In the genomic region with DNA sequence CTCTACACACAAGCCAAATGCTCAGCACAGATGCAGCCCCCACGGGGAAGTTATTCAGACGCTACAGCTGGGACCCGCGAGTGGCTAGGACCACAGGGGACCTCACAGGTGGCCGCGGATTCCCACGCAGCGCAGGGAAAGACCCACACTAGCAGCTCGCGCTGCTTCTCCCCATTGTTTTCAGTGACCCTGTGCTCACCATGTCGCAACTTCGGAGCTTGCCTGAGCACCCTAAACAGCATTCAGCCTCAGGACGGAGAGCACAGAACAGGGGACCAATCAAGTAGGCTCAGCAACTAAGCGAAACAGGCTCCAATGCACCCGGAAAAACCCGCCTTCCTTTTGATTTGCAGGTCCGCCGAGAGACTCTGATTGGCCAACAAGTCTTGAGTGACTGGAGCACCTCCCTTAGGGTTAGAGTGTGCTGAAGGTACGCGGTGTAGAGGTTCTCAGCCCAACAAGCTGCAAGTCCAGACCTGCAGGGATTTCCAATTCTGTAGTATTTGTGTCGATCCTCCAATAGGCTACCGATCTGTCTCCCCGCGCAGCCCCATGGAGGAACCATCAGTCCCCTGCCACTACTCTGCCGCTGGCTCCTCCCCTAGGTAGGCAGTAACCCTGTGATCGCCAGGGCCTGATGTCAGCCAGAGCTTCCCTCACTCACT, we compare ENCODE assay signal across 7 mouse cellular contexts. TPM values are rescaled to one million over a fixed set of nuclear protein-coding genes. Genes with fewer than 3 reads are reported as not detected.
DNase-seq lines count a peak whose midpoint lies in the region; ATAC-seq lines count a peak whose summit lies in the region.
"Not testable (repeated sequence)": the region's sequence is repeated elsewhere in the genome, so short reads cannot be mapped to it uniquely, and the experiment has no call there.

A gene (minus strand): TSS at position 505 of the 665 bp plus-strand sequence.

- not testable (repeated sequence) for H3K27me3 ChIP-seq in intestine, embryonic 16.5 days (replicated peaks; ENCODE audit: control insufficient read depth, insufficient read depth, low read length); midbrain, embryonic 11.5 days (ENCODE audit: control insufficient read depth, insufficient read depth, low read length)

- peak within 1 kb of the TSS; percentile 71 for H3K4me3 ChIP-seq in intestine, embryonic 16.5 days (ENCODE audit: low read length)
- peak within 1 kb of the TSS; percentile 55 for H3K4me3 ChIP-seq in midbrain, embryonic 11.5 days (ENCODE audit: low read depth, low read length)

- intact Hi-C loops in left cerebral cortex, postnatal 36 days (cut with DNase I), result not testable (repeated sequence)

- peak within 1 kb of the TSS; percentile 88 for H3K27ac ChIP-seq in intestine, embryonic 16.5 days (ENCODE audit: low read length)
- not testable (repeated sequence) for H3K27ac ChIP-seq in midbrain, embryonic 11.5 days (ENCODE audit: low read depth, low read length)

- ATAC-seq in intestine, embryonic 16.5 days, result peak; percentile 98
- ATAC-seq in midbrain, embryonic 11.5 days (ENCODE audit: low FRiP score), result peak; percentile 99

- WGBS in intestine, embryonic 16.5 days, result 0% methylated on average over 24 of the region's 26 CpGs
- WGBS in midbrain, embryonic 11.5 days, result under 1% methylated on average over 24 of the region's 26 CpGs

- not testable (repeated sequence) for H3K4me1 ChIP-seq in intestine, embryonic 16.5 days (ENCODE audit: control insufficient read depth, insufficient read depth, low read length); midbrain, embryonic 11.5 days (ENCODE audit: control insufficient read depth, insufficient read depth, low read length)

- H3K4me2 ChIP-seq in intestine, embryonic 16.5 days (ENCODE audit: low read depth, low read length), result peak within 1 kb of the TSS; percentile 64
- peak within 1 kb of the TSS; percentile 61 for H3K4me2 ChIP-seq in midbrain, embryonic 11.5 days

- not testable (repeated sequence) for H3K9me3 ChIP-seq in intestine, embryonic 16.5 days (ENCODE audit: control insufficient read depth, low read length); midbrain, embryonic 11.5 days (ENCODE audit: control insufficient read depth, low read length)

- DNase-seq in adrenal gland, adult 2 months, result peak; percentile 88
- DNase-seq in embryo, embryonic 9.5 days (ENCODE audit: extremely low spot score), result peak; percentile 77
- DNase-seq in gastrocnemius, postnatal 4 days (ENCODE audit: low spot score in 2 of 2), result peak; percentile 21 to 51
- peak; percentile 70 for DNase-seq in left cerebral cortex, postnatal 36 days (ENCODE audit: low spot score in 2 of 2)
- DNase-seq in midbrain, embryonic 11.5 days (ENCODE audit: low spot score, missing footprints), result peak; percentile 95
- peak; percentile 57 for DNase-seq in skeletal muscle tissue, adult 2 months (ENCODE audit: low read depth, low spot score)

- H3K36me3 ChIP-seq in intestine, embryonic 16.5 days (ENCODE audit: control insufficient read depth, insufficient read depth, low read length); midbrain, embryonic 11.5 days (ENCODE audit: control insufficient read depth, insufficient read depth, low read length): not testable (repeated sequence)

- H3K9ac ChIP-seq in intestine, embryonic 16.5 days (ENCODE audit: low read depth, low read length), result peak within 1 kb of the TSS; percentile 74
- peak within 1 kb of the TSS; percentile 73 for H3K9ac ChIP-seq in midbrain, embryonic 11.5 days (ENCODE audit: low read length)

RNA-seq across cellular contexts. Expression of the gene that starts here (rescaled TPM):
- total RNA-seq in adrenal gland, adult 2 months (2021), result 1 to 10 TPM; 1.6 to 2.1 TPM
- not detected in 2 replicates for polyA plus RNA-seq in adrenal gland, adult 2 months (2012; rRNA removed)
- total RNA-seq in gastrocnemius, postnatal 4 days (2021), result under 1 TPM; 0.62 to 0.71 TPM
- 2.6 and 3.0 TPM in 2 replicates for polyA plus RNA-seq in intestine, embryonic 16.5 days (2015; fragmentation: Nextera tagmentation; extraction: Ambion mirVana)
- 1 to 10 TPM; 1.8 to 2.0 TPM for total RNA-seq in left cerebral cortex, postnatal 36 days (2021)
- 2.1 and 2.3 TPM in 2 replicates for polyA plus RNA-seq in midbrain, embryonic 11.5 days (2014; fragmentation: Nextera tagmentation; extraction: Ambion mirVana)

Comparison
In these comparisons a context has a peak if more than half of its experiments do, and no peak if none do; other contexts are left out.
1. Peak in DNase-seq in gastrocnemius, postnatal 4 days; RNA of the gene not detected or under 1 TPM.
2. DNase-seq: peak in every context shown above with its lines; median percentile 95 in midbrain, embryonic 11.5 days; 88 in adrenal gland, adult 2 months; 77 in embryo, embryonic 9.5 days; 70 in left cerebral cortex, postnatal 36 days; 57 in skeletal muscle tissue, adult 2 months; 36 in gastrocnemius, postnatal 4 days.